Mouse (Mus musculus) heart, adult 2 months (tissue): ENCODE measurements around the gene Dcun1d2.

Experiments used
- CTCF ChIP-seq: fragments of 200-600 bp; IDR thresholded peaks from 2 replicates; pipeline ENCODE4 v1.8.1; 2022; ENCODE audit warnings: antibody characterized with exemption, mild to moderate bottlenecking, moderate library complexity
- POLR2A ChIP-seq: fragments of 200-500 bp; IDR thresholded peaks from 2 replicates; pipeline ENCODE4 v1.6.1; 2011; ENCODE audit warnings: mild to moderate bottlenecking, low read depth, low read length, control low read depth; ENCODE audit not compliant: insufficient read depth

- TF ChIP-seq CTCF (no peak), POLR2A (no peak)
Measured at GRCm38 (mm10) chr8:13226288-13226687, 61.6 kb downstream of the Dcun1d2 start.
